Mouse (Mus musculus): ENCODE measurements around the gene Gucy1b2. TPM values are rescaled to one million over a fixed set of nuclear protein-coding genes. Genes with fewer than 3 reads are reported as not detected.
A peak's percentile ranks its signal among the peaks of the same experiment; 100 is the strongest.

Gucy1b2 gene
- total RNA-seq (2014; fragmentation: Nextera tagmentation) (not detected in 2 replicates), total RNA-seq (2017) (not detected in 2 replicates), polyA plus RNA-seq (2012) (not detected in 2 replicates)

DNA sequence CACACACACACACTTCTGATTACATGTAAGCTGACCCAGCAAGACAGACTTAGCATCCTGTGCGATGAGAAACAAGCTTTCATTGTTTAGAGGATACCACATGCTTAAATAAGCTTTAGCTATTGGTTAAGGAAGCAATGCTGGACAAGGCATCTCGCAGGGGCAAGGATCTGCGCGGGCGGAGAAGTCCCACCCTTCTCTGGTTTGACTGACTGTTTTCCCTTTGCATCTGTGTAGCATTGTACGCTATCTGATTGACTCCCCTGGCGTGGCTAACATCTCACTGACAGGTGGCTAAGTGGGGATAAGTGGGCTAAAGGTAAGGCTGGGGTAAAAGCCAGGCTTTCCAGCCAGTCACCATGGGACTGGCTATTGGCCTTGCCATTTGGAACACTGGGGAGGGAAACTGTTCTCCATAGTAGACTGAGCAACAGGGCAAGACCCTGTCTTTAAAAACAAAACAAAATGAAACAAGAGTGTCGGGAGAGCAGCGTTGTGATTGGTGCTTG lies at the start of gene Gucy1b2:
Gucy1b2 (minus strand) TSS at position 51 of the 509 bp plus-strand sequence.
- no peak within 1 kb of the TSS for H3K4me3 ChIP-seq (ENCODE audit: low read depth, low read length)
- no peaks in the 10 kb centered on the region for H3K4me1 ChIP-seq (ENCODE audit: insufficient read depth, low read depth, low read length)
- H3K9me3 ChIP-seq (replicated peaks), result no peaks in the 10 kb centered on the region
- ATAC-seq (ENCODE audit: extremely low read depth, insufficient number of reproducible peaks, low FRiP score, poor library complexity, severe bottlenecking), result no peak
- H3K36me3 ChIP-seq (replicated peaks), result no peaks in the 10 kb centered on the region
- DNase-seq (ENCODE audit: low spot score), result no peak
- H3K27me3 ChIP-seq (ENCODE audit: insufficient read depth, low read length), result peaks cover 2% of the 10 kb centered on the region; the same call in 1 of the 2 replicates
- no peak for TF ChIP-seq GATA1 (IDR thresholded peaks at IDR 0.05; ENCODE audit: borderline replicate concordance, low read length)
- TF ChIP-seq GATA2 (IDR thresholded peaks at IDR 0.05; ENCODE audit: borderline replicate concordance, low read depth, low read length), result no peak
- no peak for TF ChIP-seq POLR2AphosphoS5 (IDR thresholded peaks at IDR 0.05; ENCODE audit: insufficient replicate concordance, low read depth, low read length)
- no peak for TF ChIP-seq TAL1 (conservative IDR thresholded peaks at IDR 0.05; ENCODE audit: low read depth, low read length)
- TF ChIP-seq CTCF (IDR thresholded peaks at IDR 0.05; ENCODE audit: low read depth, low read length), result no peak

- ATAC-seq (ENCODE audit: extremely low read depth, insufficient number of reproducible peaks, low FRiP score, poor library complexity, severe bottlenecking) (no peak), DNase-seq (ENCODE audit: low spot score) (no peak)
- Histone ChIP-seq H3K27me3 (ENCODE audit: insufficient read depth, low read length) (no peaks in the 10 kb centered on the region), H3K9me3 (replicated peaks) (no peaks in the 10 kb centered on the region), H3K4me1 (ENCODE audit: insufficient read depth, low read depth, low read length) (no peaks in the 10 kb centered on the region), H3K36me3 (replicated peaks) (no peaks in the 10 kb centered on the region), H3K4me3 (ENCODE audit: low read depth, low read length) (no peak overlapping the region)
- TF ChIP-seq POLR2AphosphoS5 (IDR thresholded peaks at IDR 0.05; ENCODE audit: insufficient replicate concordance, low read depth, low read length) (no peak), CTCF (IDR thresholded peaks at IDR 0.05; ENCODE audit: low read depth, low read length) (no peak), GATA2 (IDR thresholded peaks at IDR 0.05; ENCODE audit: borderline replicate concordance, low read depth, low read length) (no peak), TAL1 (conservative IDR thresholded peaks at IDR 0.05; ENCODE audit: low read depth, low read length) (no peak), GATA1 (IDR thresholded peaks at IDR 0.05; ENCODE audit: borderline replicate concordance, low read length) (no peak)
Observed at GRCm38 (mm10) chr14:62497391-62497790, 41.3 kb upstream of the Gucy1b2 start.

GRCm38 (mm10) chr14:62496501-62496900 lies 40.4 kb upstream of the Gucy1b2 start:
- Histone ChIP-seq H3K27me3 (ENCODE audit: insufficient read depth, low read length) (no peaks in the 10 kb centered on the region), H3K36me3 (replicated peaks) (no peaks in the 10 kb centered on the region), H3K9me3 (replicated peaks) (no peaks in the 10 kb centered on the region), H3K4me1 (ENCODE audit: insufficient read depth, low read depth, low read length) (no peaks in the 10 kb centered on the region), H3K4me3 (ENCODE audit: low read depth, low read length) (no peak overlapping the region)
- ATAC-seq (ENCODE audit: extremely low read depth, insufficient number of reproducible peaks, low FRiP score, poor library complexity, severe bottlenecking) (no peak), DNase-seq (ENCODE audit: low spot score) (no peak)
- TF ChIP-seq POLR2AphosphoS5 (IDR thresholded peaks at IDR 0.05; ENCODE audit: insufficient replicate concordance, low read depth, low read length), result no peak
- no peak for TF ChIP-seq CTCF (IDR thresholded peaks at IDR 0.05; ENCODE audit: low read depth, low read length)
- TF ChIP-seq GATA1 (IDR thresholded peaks at IDR 0.05; ENCODE audit: borderline replicate concordance, low read length), result no peak

DNA sequence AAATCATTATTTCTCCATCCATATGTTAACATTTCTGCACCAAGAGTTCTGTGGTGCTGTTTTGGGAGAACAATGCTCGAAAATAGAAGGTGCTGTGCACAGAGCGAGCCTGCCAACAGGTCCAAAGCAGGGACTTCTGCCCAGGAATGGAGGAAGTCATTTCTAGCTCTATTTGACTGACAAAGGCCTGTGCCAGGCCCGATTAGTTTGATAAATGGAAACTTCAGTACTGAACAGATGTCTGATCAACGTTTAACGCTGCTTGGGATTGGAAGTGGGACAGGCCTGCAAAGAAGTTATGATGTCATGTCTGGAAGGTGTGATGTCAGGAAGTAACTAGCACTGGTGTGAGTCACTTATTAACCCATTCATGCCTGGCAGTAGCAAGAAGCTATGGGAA lies 37.4 kb upstream of the Gucy1b2 start:
- DNase-seq (ENCODE audit: low spot score), result no peak
- no peak for ATAC-seq (ENCODE audit: extremely low read depth, insufficient number of reproducible peaks, low FRiP score, poor library complexity, severe bottlenecking)
- Histone ChIP-seq H3K27me3 (ENCODE audit: insufficient read depth, low read length) (no peaks in the 10 kb centered on the region), H3K4me1 (ENCODE audit: insufficient read depth, low read depth, low read length) (no peaks in the 10 kb centered on the region), H3K36me3 (replicated peaks) (no peaks in the 10 kb centered on the region), H3K9me3 (replicated peaks) (no peaks in the 10 kb centered on the region), H3K4me3 (ENCODE audit: low read depth, low read length) (no peak overlapping the region)
- TF ChIP-seq CTCF (IDR thresholded peaks at IDR 0.05; ENCODE audit: low read depth, low read length) (no peak), POLR2AphosphoS5 (IDR thresholded peaks at IDR 0.05; ENCODE audit: insufficient replicate concordance, low read depth, low read length) (no peak), TAL1 (conservative IDR thresholded peaks at IDR 0.05; ENCODE audit: low read depth, low read length) (no peak), GATA1 (IDR thresholded peaks at IDR 0.05; ENCODE audit: borderline replicate concordance, low read length) (no peak), GATA2 (IDR thresholded peaks at IDR 0.05; ENCODE audit: borderline replicate concordance, low read depth, low read length) (no peak)

GRCm38 (mm10) chr14:62492196-62492850 lies 36.2 kb upstream of the Gucy1b2 start:
- Histone ChIP-seq H3K36me3 (replicated peaks) (no peaks in the 10 kb centered on the region), H3K9me3 (replicated peaks) (no peaks in the 10 kb centered on the region), H3K27me3 (ENCODE audit: insufficient read depth, low read length) (no peaks in the 10 kb centered on the region), H3K4me1 (ENCODE audit: insufficient read depth, low read depth, low read length) (no peaks in the 10 kb centered on the region), H3K4me3 (ENCODE audit: low read depth, low read length) (no peak overlapping the region)
- no peak for ATAC-seq (ENCODE audit: extremely low read depth, insufficient number of reproducible peaks, low FRiP score, poor library complexity, severe bottlenecking)
- TF ChIP-seq CTCF (IDR thresholded peaks at IDR 0.05; ENCODE audit: low read depth, low read length) (peak; percentile 27; the same call in 1 of the 2 replicates), GATA2 (IDR thresholded peaks at IDR 0.05; ENCODE audit: borderline replicate concordance, low read depth, low read length) (no peak)
- DNase-seq (ENCODE audit: low spot score), result no peak

GRCm38 (mm10) chr14:62488270-62488669 lies 32.2 kb upstream of the Gucy1b2 start:
- no peak for DNase-seq (ENCODE audit: low spot score)
- Histone ChIP-seq H3K4me3 (ENCODE audit: low read depth, low read length) (no peak overlapping the region), H3K36me3 (replicated peaks) (no peaks in the 10 kb centered on the region), H3K4me1 (ENCODE audit: insufficient read depth, low read depth, low read length) (no peaks in the 10 kb centered on the region), H3K9me3 (replicated peaks) (no peaks in the 10 kb centered on the region), H3K27me3 (ENCODE audit: insufficient read depth, low read length) (no peaks in the 10 kb centered on the region)
- ATAC-seq (ENCODE audit: extremely low read depth, insufficient number of reproducible peaks, low FRiP score, poor library complexity, severe bottlenecking), result no peak
- TF ChIP-seq TAL1 (conservative IDR thresholded peaks at IDR 0.05; ENCODE audit: low read depth, low read length) (no peak), POLR2AphosphoS5 (IDR thresholded peaks at IDR 0.05; ENCODE audit: insufficient replicate concordance, low read depth, low read length) (no peak), GATA1 (IDR thresholded peaks at IDR 0.05; ENCODE audit: borderline replicate concordance, low read length) (no peak), GATA2 (IDR thresholded peaks at IDR 0.05; ENCODE audit: borderline replicate concordance, low read depth, low read length) (no peak), CTCF (IDR thresholded peaks at IDR 0.05; ENCODE audit: low read depth, low read length) (no peak)
